Mouse (Mus musculus): ENCODE data around the gene Rerg. TPM values are rescaled to one million over a fixed set of nuclear protein-coding genes. Genes with fewer than 3 reads are reported as not detected.

The Rerg gene
- polyA plus RNA-seq, 1 experiment = not detected

GRCm38 (mm10) chr6:137029931-137030610 lies 140.2 kb downstream of the Rerg start:
- no peaks in the 10 kb centered on the region for H3K4me1 ChIP-seq (ENCODE audit: control insufficient read depth, insufficient read depth, low read length)
- no peak overlapping the region for H3K27ac ChIP-seq (ENCODE audit: control insufficient read depth, insufficient read depth, low read depth, low read length, poor library complexity)
- TF ChIP-seq POLR2A (IDR thresholded peaks at IDR 0.05; ENCODE audit: borderline replicate concordance, control insufficient read depth, low read depth, low read length) = no peak
- TF ChIP-seq CTCF (IDR thresholded peaks at IDR 0.05; ENCODE audit: control insufficient read depth, insufficient read depth, low read length) = no peak
- WGBS = 74% methylated on average over 7 of the region's 7 CpGs
- H3K4me3 ChIP-seq (replicated peaks; ENCODE audit: control insufficient read depth, low read depth, low read length) = no peak overlapping the region

- WGBS = 84% methylated on average over 5 of the region's 5 CpGs
- H3K27ac ChIP-seq (ENCODE audit: control insufficient read depth, insufficient read depth, low read depth, low read length, poor library complexity) = no peak overlapping the region
- TF ChIP-seq POLR2A (IDR thresholded peaks at IDR 0.05; ENCODE audit: borderline replicate concordance, control insufficient read depth, low read depth, low read length) (no peak), CTCF (IDR thresholded peaks at IDR 0.05; ENCODE audit: control insufficient read depth, insufficient read depth, low read length) (no peak)
- no peaks in the 10 kb centered on the region for H3K4me1 ChIP-seq (ENCODE audit: control insufficient read depth, insufficient read depth, low read length)
- H3K4me3 ChIP-seq (replicated peaks; ENCODE audit: control insufficient read depth, low read depth, low read length) = no peak overlapping the region
Observed at GRCm38 (mm10) chr6:137025461-137025860, 144.8 kb downstream of the Rerg start.

- H3K4me1 ChIP-seq (ENCODE audit: control insufficient read depth, insufficient read depth, low read length) = no peaks in the 10 kb centered on the region
- TF ChIP-seq POLR2A (IDR thresholded peaks at IDR 0.05; ENCODE audit: borderline replicate concordance, control insufficient read depth, low read depth, low read length) = no peak
- no peak for TF ChIP-seq CTCF (IDR thresholded peaks at IDR 0.05; ENCODE audit: control insufficient read depth, insufficient read depth, low read length)
- no peak overlapping the region for H3K27ac ChIP-seq (ENCODE audit: control insufficient read depth, insufficient read depth, low read depth, low read length, poor library complexity)
- 67% methylated on average over 2 of the region's 2 CpGs for WGBS
- H3K4me3 ChIP-seq (replicated peaks; ENCODE audit: control insufficient read depth, low read depth, low read length) = no peak overlapping the region
Observed at GRCm38 (mm10) chr6:137024541-137024940, 145.8 kb downstream of the Rerg start.

GRCm38 (mm10) chr6:137017216-137017973 lies 152.9 kb downstream of the Rerg start:
- Histone ChIP-seq H3K4me1 (ENCODE audit: control insufficient read depth, insufficient read depth, low read length) (no peaks in the 10 kb centered on the region), H3K27ac (ENCODE audit: control insufficient read depth, insufficient read depth, low read depth, low read length, poor library complexity) (no peak overlapping the region), H3K4me3 (replicated peaks; ENCODE audit: control insufficient read depth, low read depth, low read length) (no peak overlapping the region)
- TF ChIP-seq CTCF (IDR thresholded peaks at IDR 0.05; ENCODE audit: control insufficient read depth, insufficient read depth, low read length) = no peak
- TF ChIP-seq POLR2A (IDR thresholded peaks at IDR 0.05; ENCODE audit: borderline replicate concordance, control insufficient read depth, low read depth, low read length) = no peak
- WGBS = 58% methylated on average over 7 of the region's 7 CpGs

GRCm38 (mm10) chr6:137014346-137014745 lies 156.0 kb downstream of the Rerg start:
- TF ChIP-seq CTCF (IDR thresholded peaks at IDR 0.05; ENCODE audit: control insufficient read depth, insufficient read depth, low read length) = no peak
- TF ChIP-seq POLR2A (IDR thresholded peaks at IDR 0.05; ENCODE audit: borderline replicate concordance, control insufficient read depth, low read depth, low read length) = no peak
- H3K4me1 ChIP-seq (ENCODE audit: control insufficient read depth, insufficient read depth, low read length) = no peaks in the 10 kb centered on the region
- no peak overlapping the region for H3K4me3 ChIP-seq (replicated peaks; ENCODE audit: control insufficient read depth, low read depth, low read length)
- no peak overlapping the region for H3K27ac ChIP-seq (ENCODE audit: control insufficient read depth, insufficient read depth, low read depth, low read length, poor library complexity)
- WGBS = 82% methylated on average over 6 of the region's 6 CpGs

- 20% methylated on average over 5 of the region's 5 CpGs for WGBS
- Histone ChIP-seq H3K4me3 (replicated peaks; ENCODE audit: control insufficient read depth, low read depth, low read length) (no peak overlapping the region), H3K4me1 (ENCODE audit: control insufficient read depth, insufficient read depth, low read length) (no peaks in the 10 kb centered on the region; the same call in 1 of the 2 replicates), H3K27ac (ENCODE audit: control insufficient read depth, insufficient read depth, low read depth, low read length, poor library complexity) (no peak overlapping the region)
- no peak for TF ChIP-seq CTCF (IDR thresholded peaks at IDR 0.05; ENCODE audit: control insufficient read depth, insufficient read depth, low read length)
- TF ChIP-seq POLR2A (IDR thresholded peaks at IDR 0.05; ENCODE audit: borderline replicate concordance, control insufficient read depth, low read depth, low read length) = no peak
Observed at GRCm38 (mm10) chr6:137011187-137011586, 159.1 kb downstream of the Rerg start.

Other genes with a start within 250 kb of the Rerg start
- gene Erp27, start 248.3 kb downstream of the Rerg start, polyA plus RNA-seq (2011; ENCODE audit: insufficient read depth, insufficient read length, low replicate concordance, missing spikeins) = 4.8 and 11.3 TPM in 2 replicates
- gene Pde6h, start 246.7 kb downstream of the Rerg start, polyA plus RNA-seq (2011; ENCODE audit: insufficient read depth, insufficient read length, low replicate concordance, missing spikeins) = 0.27 and 0.42 TPM in 2 replicates
- 251 and 531 TPM in 2 replicates for gene Arhgdib, start 228.6 kb downstream of the Rerg start, polyA plus RNA-seq (2011; ENCODE audit: insufficient read depth, insufficient read length, low replicate concordance, missing spikeins)
- gene Ptpro, start 81.8 kb upstream of the Rerg start, polyA plus RNA-seq (2011; ENCODE audit: insufficient read depth, insufficient read length, low replicate concordance, missing spikeins) = 4.2 and 11.3 TPM in 2 replicates

Measured in bone marrow, adult 2 months (tissue).